Mouse (Mus musculus) urinary bladder, postnatal 10 days (tissue): ENCODE measurements around the gene Icos.

Experiments used
- DNase-seq: peaks from one replicate; pipeline ENCODE4 v3.0.0; 2022; ENCODE audit warnings: low spot score

Gene Icos

DNA sequence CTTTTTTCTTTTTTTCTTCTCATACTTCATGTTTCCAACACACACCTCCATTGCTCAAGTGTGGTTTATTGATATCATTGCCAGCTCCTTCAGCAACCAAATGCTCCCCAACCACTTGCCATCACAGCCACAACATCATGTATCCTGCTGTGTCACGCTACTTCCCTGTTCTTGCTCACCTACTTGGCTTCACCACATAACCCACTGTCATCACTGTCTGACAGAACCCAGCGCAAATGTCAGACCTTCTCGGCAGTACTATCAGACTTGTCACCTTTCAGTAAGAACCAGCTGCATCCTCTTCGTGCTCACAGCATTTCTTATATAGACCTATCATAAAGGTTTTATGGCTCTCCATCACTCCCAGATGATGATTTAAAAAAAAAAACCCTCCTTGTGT, 61.6 kb downstream of the Icos start:
- no peak for DNase-seq

- no peak for DNase-seq
These were observed 62.7 kb downstream of the Icos start for GRCm38 (mm10) chr1:61040401-61040800.

DNA sequence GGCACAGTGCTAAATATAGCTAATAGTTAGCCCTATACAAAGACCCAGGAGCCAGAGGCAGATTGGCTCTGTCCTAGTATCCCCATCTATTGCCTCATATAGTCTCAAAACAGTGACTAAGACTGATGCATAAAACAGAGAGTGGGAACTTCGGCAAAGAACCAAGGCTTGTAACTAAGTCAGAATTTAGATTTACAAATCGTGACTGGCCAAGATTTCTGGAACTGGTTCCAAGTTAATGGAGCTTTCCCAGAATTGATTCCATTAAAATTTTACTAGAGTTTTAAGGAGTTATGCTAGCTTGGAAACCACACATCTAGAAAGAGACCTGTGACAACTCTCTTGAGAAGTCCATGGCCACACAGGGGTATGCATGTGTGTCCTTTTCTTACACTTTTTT, 65.1 kb downstream of the Icos start:
- no peak for DNase-seq

DNA sequence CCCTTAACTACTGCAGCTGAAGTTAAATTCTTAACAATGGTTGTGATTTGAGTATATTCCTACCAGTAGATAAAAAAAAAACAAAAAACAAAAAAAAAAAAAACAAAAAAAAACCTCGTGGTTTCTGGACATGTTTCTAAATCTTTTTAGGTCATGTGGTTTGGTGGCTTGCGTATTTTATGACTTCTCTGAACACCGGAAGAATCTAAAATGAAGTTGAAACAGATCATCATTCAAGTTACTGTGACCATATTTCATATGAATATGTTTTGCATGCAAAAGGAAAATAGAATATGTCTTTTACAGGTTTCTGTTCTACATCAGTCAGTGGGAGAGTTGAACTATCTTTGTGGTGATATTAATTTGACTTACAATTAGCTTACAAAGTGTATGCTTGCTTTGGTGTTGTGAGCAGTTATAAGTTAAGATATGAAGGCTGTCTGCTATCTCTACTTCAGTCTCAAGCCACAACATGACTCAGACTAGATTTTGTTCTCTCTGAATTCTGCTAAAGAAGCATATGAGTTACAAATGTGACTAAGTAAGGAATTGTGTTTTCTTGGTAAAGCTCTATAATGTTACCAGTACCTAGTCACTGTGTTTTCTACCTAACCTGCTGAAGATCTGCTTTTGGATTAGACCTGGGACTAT, 68.5 kb downstream of the Icos start:
- no peak for DNase-seq

- DNase-seq = no peak
These were observed 69.6 kb downstream of the Icos start for GRCm38 (mm10) chr1:61047336-61047735.
